Mouse (Mus musculus) thymus, postnatal 14 days (tissue): Measurements from ENCODE around the gene Fnip1.

Experiments
- DNase-seq: peaks from one replicate; pipeline ENCODE4 v3.0.0; 2021

Fnip1 gene

GRCm38 (mm10) chr11:54562761-54563160 lies 124.8 kb downstream of the Fnip1 start:
- peak; percentile 46 for DNase-seq
